Mouse (Mus musculus) liver, adult 2 months (tissue): ENCODE data around the gene Ripor3. TPM values are rescaled to one million over a fixed set of nuclear protein-coding genes. Genes with fewer than 3 reads are reported as not detected.
A peak's percentile ranks its signal among the peaks of the same experiment; 100 is the strongest.
"Not testable (repeated sequence)": the region's sequence is repeated elsewhere in the genome, so short reads cannot be mapped to it uniquely, and the experiment has no call there.

Experiments used
- DNase-seq: peaks from one replicate; pipeline ENCODE4 v3.0.0-alpha.2; 2011; ENCODE audit warnings: low read depth, low spot score; ENCODE audit errors: extremely low read depth
- H3K27ac ChIP-seq: fragments of 200-500 bp; replicated peaks from 2 replicates; pipeline ENCODE4 v1.5.1; 2012; ENCODE audit warnings: low read depth, mild to moderate bottlenecking, control low read depth, inconsistent platforms, low read length; ENCODE audit not compliant: insufficient read depth
- H3K27me3 ChIP-seq: fragments of 200-500 bp; 2 replicates; pipeline ENCODE4 v1.6.1; 2012; ENCODE audit warnings: mild to moderate bottlenecking, moderate library complexity, low read length, inconsistent platforms; ENCODE audit not compliant: control insufficient read depth, insufficient read depth
- H3K36me3 ChIP-seq: fragments of 200-500 bp; 2 replicates; pipeline ENCODE4 v1.6.1; 2012; ENCODE audit warnings: low read length, inconsistent platforms; ENCODE audit not compliant: control insufficient read depth, insufficient read depth
- H3K4me1 ChIP-seq: fragments of 200-500 bp; 2 replicates; pipeline ENCODE4 v1.6.1; 2011; ENCODE audit warnings: low read length; ENCODE audit not compliant: control insufficient read depth, insufficient read depth
- H3K4me3 ChIP-seq: fragments of 200-500 bp; 2 replicates; pipeline ENCODE4 v1.5.1; 2011; ENCODE audit warnings: low read depth, mild to moderate bottlenecking, control low read depth, low read length, moderate library complexity; ENCODE audit not compliant: insufficient read depth
- H3K79me2 ChIP-seq: fragments of 200-500 bp; 2 replicates; pipeline ENCODE4 v1.6.1; 2012; ENCODE audit warnings: inconsistent platforms, mild to moderate bottlenecking, low read length, moderate library complexity; ENCODE audit not compliant: control insufficient read depth, insufficient read depth
- H3K9ac ChIP-seq: fragments of 200-500 bp; 2 replicates; pipeline ENCODE4 v1.6.1; 2012; ENCODE audit warnings: low read depth, mild to moderate bottlenecking, control low read depth, inconsistent platforms, low read length
- CTCF ChIP-seq: fragments of 200-500 bp; IDR thresholded peaks from 2 replicates; pipeline ENCODE4 v1.5.1; 2011; ENCODE audit warnings: low read depth, low read length, control low read depth
- POLR2A ChIP-seq: fragments of 200-500 bp; IDR thresholded peaks from 2 replicates; pipeline ENCODE4 v1.6.1; 2011; ENCODE audit warnings: low read length, control low read depth; ENCODE audit not compliant: insufficient read depth; ENCODE audit errors: extremely low read depth
- WGBS: fragments of 180-500 bp; shearing (Covaris S2); methylation state at CpG from one replicate; pipeline ENCODE4 v1.1.7; 2018; 5-methylcytosine and 5-hydroxymethylcytosine counted together
- polyA plus RNA-seq: library from polyadenylated mRNA; depleted of rRNA; stranded (reverse); fragments of >200 nt; gene quantifications from 2 replicates; pipeline ENCODE4 v1.2.3, GENCODE M21; 2012; rRNA removed
- total RNA-seq: library from RNA; depleted of rRNA; stranded (reverse); fragments of >200 nt; gene quantifications from 2 replicates; pipeline ENCODE4 v1.2.3, GENCODE M21; 2014; rRNA removed

Ripor3 gene
- total RNA-seq = 0.92 and 0.94 TPM in 2 replicates
- 1.4 and 1.9 TPM in 2 replicates for polyA plus RNA-seq

- H3K79me2 ChIP-seq = no peaks in the 10 kb centered on the region
- peaks cover 9% of the 10 kb centered on the region for H3K4me1 ChIP-seq
- peak; percentile 38 for DNase-seq
- H3K4me3 ChIP-seq = no peak within 1 kb of the TSS
- H3K27me3 ChIP-seq = no peaks in the 10 kb centered on the region
- no peak for TF ChIP-seq POLR2A
- peak; percentile 85 for TF ChIP-seq CTCF
- no peak within 1 kb of the TSS for H3K9ac ChIP-seq
- H3K27ac ChIP-seq = no peak within 1 kb of the TSS
- no peaks in the 10 kb centered on the region for H3K36me3 ChIP-seq
- WGBS = 47% methylated on average over 9 of the region's 9 CpGs
These were observed at the start of gene Ripor3 for GRCm38 (mm10) chr2:168009936-168010668. TSS of gene Ripor3 (minus strand) at chr2:168010618.

DNA sequence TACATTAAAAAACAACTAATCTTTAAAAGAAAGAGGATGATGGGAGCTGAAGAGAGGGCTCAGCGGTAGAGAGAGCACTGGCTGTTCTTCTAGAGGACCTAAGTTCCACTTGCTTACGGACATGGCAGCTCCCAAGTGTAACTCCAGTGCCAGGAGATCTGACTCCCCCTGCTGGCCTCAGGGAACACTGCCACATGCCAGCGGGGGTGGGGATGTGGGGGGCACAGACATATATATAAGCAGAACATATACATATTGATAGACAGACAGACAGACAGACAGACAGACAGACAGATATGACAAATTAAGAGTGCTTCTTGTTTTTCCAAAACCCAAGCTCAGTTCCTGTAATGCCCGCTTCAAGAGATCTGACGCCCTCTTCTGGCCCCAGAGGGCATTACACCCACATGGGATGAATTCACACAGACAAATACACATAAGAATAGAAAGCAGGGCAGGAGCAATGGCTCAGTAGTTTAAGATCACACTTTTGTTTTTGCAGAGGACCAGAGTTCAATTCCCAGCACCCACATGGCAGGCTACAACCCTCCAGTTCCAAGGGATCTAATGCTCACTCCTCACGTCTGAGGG is 48.9 kb upstream of the Ripor3 start:
- no peak for DNase-seq
- no peak overlapping the region for H3K9ac ChIP-seq
- WGBS = 81% methylated on average over 6 of the region's 6 CpGs
- no peaks in the 10 kb centered on the region for H3K4me1 ChIP-seq
- no peak overlapping the region for H3K4me3 ChIP-seq
- H3K27ac ChIP-seq = no peak overlapping the region
- no peaks in the 10 kb centered on the region for H3K27me3 ChIP-seq
- no peaks in the 10 kb centered on the region for H3K79me2 ChIP-seq
- TF ChIP-seq CTCF = no peak
- TF ChIP-seq POLR2A = no peak
- H3K36me3 ChIP-seq = no peaks in the 10 kb centered on the region

GRCm38 (mm10) chr2:168058488-168059199 is 48.2 kb upstream of the Ripor3 start:
- Histone ChIP-seq H3K79me2 (no peaks in the 10 kb centered on the region), H3K27me3 (no peaks in the 10 kb centered on the region), H3K4me1 (peaks cover 2% of the 10 kb centered on the region; the same call in 1 of the 2 replicates), H3K36me3 (no peaks in the 10 kb centered on the region), H3K4me3 (no peak overlapping the region), H3K27ac (no peak overlapping the region), H3K9ac (no peak overlapping the region)
- TF ChIP-seq CTCF (no peak), POLR2A (no peak)
- 28% methylated on average over 13 of the region's 13 CpGs for WGBS
- no peak for DNase-seq

- WGBS = 88% methylated on average over 2 of the region's 2 CpGs
- DNase-seq, H3K4me1 ChIP-seq, H3K36me3 ChIP-seq, H3K4me3 ChIP-seq, H3K79me2 ChIP-seq, H3K27ac ChIP-seq, H3K9ac ChIP-seq, H3K27me3 ChIP-seq: not testable (repeated sequence)
These were observed 47.5 kb upstream of the Ripor3 start for GRCm38 (mm10) chr2:168057876-168058275.

- Histone ChIP-seq H3K36me3 (no peaks in the 10 kb centered on the region), H3K79me2 (no peaks in the 10 kb centered on the region), H3K4me3 (no peak overlapping the region), H3K27ac (no peak overlapping the region), H3K9ac (no peak overlapping the region), H3K4me1 (peaks cover 2% of the 10 kb centered on the region; the same call in 1 of the 2 replicates), H3K27me3 (no peaks in the 10 kb centered on the region)
- no peak for DNase-seq
- 78% methylated on average over 8 of the region's 8 CpGs for WGBS
- no peak for TF ChIP-seq CTCF
- no peak for TF ChIP-seq POLR2A
These were observed 46.2 kb upstream of the Ripor3 start for GRCm38 (mm10) chr2:168056666-168056933.
